Mouse (Mus musculus) embryonic stem cell, embryonic (primary cell): ENCODE measurements at regions not wholly inside any gene's neighbourhood (a gene's known extent, or its start where the extent isn't known, plus 50 kb on each side); places are given as distances from the start of the nearest gene placed in this dataset.

ENCODE experiments used
- CTCF ChIA-PET, 4 experiments: fragments of 300-600 bp in 2 of 4; fragments of 350-600 bp in 2 of 4; sonication (Branson Sonifier 250); formaldehyde crosslinking; loops; one replicate each; lab custom pipeline; 2022; ENCODE audit warnings: inconsistent platforms in 2 of 4; lab: Charles Lee
- POLR2A ChIA-PET, 4 experiments: fragments of 300-600 bp in 2 of 4; fragments of 350-600 bp in 2 of 4; sonication (Branson Sonifier 250); formaldehyde crosslinking; loops; one replicate each; lab custom pipeline; 2022; ENCODE audit warnings: antibody characterized with exemption in 4 of 4, inconsistent platforms in 1 of 4; lab: Charles Lee

DNA sequence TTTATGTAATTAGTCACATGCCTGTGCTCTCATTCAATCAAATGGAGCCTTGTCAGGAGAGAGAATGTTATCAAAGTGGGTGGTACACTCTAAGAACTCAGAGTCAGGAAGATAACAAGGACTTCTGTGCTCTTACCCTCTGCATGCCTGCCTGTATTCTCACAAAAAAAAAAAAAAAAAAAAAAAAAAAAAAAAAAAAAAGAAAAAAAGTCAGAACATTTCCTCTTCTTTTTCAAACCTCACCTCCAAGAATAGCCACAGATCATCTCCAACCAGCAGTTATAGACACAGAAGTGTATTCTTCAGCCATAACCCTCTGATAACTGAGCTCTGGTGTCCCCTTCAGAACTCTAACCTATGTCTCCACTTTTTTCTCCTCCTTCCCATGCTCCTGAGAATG lies 77.5 kb downstream of the Abo start:
- CTCF ChIA-PET, result interaction anchor here in 1 of 4 experiments (0.6 kb wide), 1 partner anchor 117 kb away, joined by 8 read pairs; no protein-coding TSS in a partner anchor
- POLR2A ChIA-PET, result interaction anchor here in 1 of 4 experiments (0.5 to 0.6 kb wide), 2 partner anchors 183 to 771 kb away, joined by 3 to 4 read pairs; no protein-coding TSS in a partner anchor

DNA sequence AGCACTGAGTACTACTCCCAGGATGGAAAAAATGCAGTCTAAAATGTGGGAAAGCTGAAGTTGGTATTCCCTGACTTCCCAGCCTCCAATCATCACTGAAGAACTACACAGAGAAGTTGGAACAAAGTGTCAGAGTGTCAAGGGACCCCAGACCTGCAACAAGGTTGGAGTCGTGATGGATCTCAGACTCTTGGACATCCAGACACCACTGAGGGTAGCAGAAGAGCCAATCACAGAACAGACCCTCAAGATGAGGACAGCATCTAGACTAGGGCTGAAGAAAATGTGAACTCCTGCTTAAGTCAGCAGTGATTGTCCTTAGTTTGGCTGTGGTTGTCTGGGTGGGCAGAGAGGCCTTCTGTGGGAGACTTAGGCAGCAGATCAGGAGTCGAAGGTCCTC lies 87.8 kb downstream of the Abo start:
- ChIA-PET POLR2A (no interaction called here), CTCF (interaction anchor here in 1 of 4 experiments (0.6 kb wide), 1 partner anchor 1609 kb away, joined by 3 read pairs; no protein-coding TSS in a partner anchor)

DNA sequence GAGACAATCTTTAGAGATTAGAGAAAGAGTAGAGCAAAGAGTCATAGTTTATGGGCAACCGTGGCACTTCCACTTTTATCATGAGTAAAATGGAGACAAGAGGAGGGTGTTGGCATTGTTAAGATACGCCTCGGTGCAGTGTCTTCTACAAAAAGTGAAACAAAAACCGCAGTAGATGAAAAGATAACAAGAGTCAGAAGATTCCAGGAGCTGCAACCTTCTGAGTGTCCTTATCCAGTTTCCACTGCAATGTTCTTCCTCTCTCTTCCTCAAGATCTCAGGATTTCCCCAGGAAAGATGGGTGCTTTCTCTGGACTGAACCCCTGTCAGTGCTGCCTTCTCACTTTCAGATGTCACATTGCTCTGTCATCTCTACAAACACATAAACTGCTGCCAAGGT lies 82.3 kb upstream of the Lcn4 start:
- ChIA-PET CTCF (no interaction called here), POLR2A (no interaction called here)

DNA sequence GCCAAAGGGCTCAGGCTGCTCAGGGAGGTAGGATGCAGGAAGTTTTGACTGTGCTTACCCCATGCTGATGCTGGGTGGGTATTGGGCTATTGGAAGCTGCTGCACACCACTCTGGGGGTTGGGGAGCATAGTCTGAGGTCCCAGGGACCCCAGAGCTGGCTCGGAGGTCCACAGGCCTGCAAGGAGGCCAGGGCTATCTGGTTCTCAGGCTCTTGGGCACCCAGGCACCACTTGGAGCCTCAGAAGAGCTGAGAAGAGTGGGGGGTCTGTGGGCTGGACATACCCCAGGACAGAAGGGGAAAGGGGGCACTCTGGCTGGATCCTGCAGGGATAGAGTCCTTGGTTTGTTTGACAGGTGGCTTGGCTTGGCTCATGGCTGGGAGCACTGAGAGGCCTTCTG lies 80.8 kb upstream of the Lcn4 start:
- ChIA-PET POLR2A (no interaction called here), CTCF (interaction anchor here in 1 of 4 experiments (0.6 kb wide), 1 partner anchor 1538 kb away, joined by 5 read pairs; no protein-coding TSS in a partner anchor)

DNA sequence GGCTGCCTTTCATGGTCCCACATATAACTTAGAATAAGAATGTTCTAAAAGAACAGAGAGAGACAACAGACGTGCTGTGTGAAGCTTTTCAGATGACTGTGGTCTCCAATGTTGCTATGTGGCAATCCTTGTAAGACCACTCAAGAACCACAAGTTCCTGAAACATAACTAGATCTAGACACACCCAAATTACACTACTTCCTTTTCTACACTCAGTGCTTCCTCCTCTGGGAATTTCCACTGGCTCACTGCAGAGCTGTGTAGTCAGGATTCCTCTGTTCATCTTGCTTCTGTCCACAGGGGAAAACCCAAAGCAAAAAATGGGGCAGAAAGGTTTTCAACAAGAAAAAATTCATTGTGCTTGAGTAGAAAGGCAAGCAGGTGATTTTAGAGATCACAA lies 73.3 kb upstream of the Lcn4 start:
- POLR2A ChIA-PET, result interaction anchor here in 1 of 4 experiments (1.4 kb wide), 1 partner anchor 104 kb away, joined by 3 read pairs; no protein-coding TSS in a partner anchor
- CTCF ChIA-PET, result no interaction called here

DNA sequence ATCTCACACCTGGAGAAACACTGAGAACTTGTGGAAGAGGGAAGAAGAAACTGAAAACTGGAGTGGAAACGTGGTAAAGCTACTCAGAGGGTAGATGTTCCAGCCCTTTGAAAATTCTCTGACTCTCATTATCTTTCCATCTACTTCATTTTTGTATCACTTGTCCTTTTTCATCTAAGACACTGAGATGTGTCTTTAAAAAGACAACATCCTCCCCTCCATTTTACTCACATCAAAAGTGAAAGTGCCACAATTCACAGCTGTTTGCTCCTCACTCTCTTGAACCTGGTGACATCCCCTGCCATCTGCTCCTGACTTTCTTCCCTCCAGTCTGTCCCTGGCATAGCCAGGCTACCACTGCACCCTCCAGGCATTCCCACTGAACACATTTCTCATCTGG lies 67.8 kb upstream of the Lcn4 start:
- ChIA-PET CTCF (interaction anchor here in 1 of 4 experiments (0.6 kb wide), 1 partner anchor 78 kb away, joined by 4 read pairs; no protein-coding TSS in a partner anchor), POLR2A (interaction anchor here in 2 of 4 experiments (0.7 to 1.2 kb wide), 3 partner anchors 99 to 173 kb away, joined by 3 to 4 read pairs (median 3); partner anchors contain the start of gene Surf6 (in 1 of the 2))

DNA sequence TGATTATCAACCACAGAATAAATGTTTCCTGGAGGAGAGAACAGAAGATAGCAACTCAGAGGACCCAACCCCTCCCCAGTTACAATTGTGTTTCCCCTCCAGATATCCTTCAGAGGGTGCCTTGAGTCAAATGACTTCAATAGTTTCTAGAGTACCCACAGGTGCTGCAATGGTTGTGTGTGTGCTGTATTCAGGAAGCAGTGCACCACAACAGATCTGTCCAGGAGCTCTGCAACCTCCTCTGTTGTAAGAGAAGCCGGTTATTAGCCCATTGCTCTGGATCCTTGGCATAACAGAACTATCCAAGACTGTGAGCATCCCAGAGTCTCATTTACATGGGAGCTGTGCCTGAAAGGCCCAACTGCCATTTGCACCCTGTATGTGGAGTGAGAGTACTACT lies 66.6 kb upstream of the Lcn4 start:
- ChIA-PET CTCF (no interaction called here), POLR2A (no interaction called here)
